Mouse (Mus musculus) adipocyte (in vitro differentiated cells): ENCODE results near the gene Inafm2.
A peak's percentile ranks its signal among the peaks of the same experiment; 100 is the strongest.

Source experiments
- DNase-seq: peaks from one replicate; pipeline ENCODE4 v3.0.0-alpha.2; 2016; ENCODE audit warnings: low spot score

Gene Inafm2

GRCm38 (mm10) chr2:118783093-118783492 lies 37.5 kb downstream of the Inafm2 start:
- peak; percentile 90 for DNase-seq

DNA sequence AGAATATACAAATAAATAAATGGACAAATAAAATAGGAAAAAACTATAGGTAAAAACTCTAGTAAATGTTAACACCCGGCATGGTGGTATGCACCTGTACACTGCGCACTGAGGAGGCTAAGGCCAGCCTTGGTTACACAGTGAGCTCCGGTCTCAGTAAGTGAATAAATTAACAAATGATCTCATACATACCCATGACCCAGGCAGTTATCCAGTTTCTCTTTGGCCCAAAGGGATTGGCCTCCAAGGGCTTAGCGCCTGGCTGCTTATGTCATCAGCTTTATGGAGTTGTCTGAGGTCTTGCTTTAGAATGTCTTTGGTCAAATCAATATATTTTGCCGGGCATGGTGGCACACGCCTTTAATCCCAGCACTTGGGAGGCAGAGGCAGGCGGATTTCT lies 38.1 kb downstream of the Inafm2 start:
- DNase-seq, result peak; percentile 74

DNA sequence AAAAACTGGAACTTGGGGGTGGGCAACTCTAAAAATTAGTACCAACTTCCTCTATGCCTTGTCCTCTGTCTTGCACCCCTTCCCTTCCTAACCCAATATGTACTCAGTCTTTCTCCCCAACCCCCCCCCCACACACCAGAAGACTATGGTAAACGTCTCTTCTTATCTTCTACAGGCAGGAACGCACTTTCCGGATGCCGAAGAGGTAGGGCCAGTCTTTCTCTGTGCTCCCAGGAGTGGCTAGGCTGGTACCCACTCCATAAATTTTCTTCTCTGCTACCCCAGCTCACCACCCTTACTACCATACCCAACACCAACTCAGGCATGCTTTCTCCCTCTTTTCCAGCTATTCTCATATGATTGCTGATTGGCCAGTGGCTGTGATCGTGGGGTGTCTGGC lies 41.0 kb downstream of the Inafm2 start:
- no peak for DNase-seq

DNA sequence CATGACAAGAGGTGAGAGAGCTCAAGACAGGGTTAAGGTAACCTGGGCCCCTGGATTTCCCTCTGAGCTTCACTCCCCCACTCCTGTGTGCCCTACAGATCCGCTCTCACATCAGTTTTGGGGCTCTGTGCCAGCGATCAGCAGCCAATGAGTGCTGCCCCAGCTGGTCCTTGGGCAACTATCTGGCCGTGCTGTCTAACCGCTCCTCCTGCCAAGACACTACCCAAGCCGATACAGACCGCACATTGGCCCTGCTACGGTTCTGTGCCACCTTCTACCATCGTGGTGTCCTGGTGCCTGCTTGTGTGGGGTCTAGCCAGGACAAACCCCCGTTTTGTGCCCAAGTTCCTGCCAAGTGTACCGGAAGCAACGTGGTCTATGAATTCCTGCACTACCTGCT lies 43.9 kb downstream of the Inafm2 start:
- peak; percentile 77 for DNase-seq

DNA sequence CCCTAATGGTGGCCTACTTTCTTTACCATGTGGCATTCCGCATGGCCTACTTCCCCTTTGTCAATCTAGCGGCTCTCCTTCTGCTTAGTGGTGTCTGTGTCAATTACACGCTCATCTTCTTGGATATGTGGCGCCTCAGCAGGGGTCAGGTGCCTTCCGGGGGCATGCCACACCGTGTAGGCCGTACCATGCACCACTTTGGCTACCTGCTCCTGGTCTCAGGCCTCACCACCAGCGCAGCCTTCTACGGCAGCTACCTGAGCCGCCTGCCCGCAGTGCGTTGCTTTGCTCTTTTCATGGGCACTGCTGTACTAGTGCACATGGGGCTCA lies 44.6 kb downstream of the Inafm2 start:
- no peak for DNase-seq

DNA sequence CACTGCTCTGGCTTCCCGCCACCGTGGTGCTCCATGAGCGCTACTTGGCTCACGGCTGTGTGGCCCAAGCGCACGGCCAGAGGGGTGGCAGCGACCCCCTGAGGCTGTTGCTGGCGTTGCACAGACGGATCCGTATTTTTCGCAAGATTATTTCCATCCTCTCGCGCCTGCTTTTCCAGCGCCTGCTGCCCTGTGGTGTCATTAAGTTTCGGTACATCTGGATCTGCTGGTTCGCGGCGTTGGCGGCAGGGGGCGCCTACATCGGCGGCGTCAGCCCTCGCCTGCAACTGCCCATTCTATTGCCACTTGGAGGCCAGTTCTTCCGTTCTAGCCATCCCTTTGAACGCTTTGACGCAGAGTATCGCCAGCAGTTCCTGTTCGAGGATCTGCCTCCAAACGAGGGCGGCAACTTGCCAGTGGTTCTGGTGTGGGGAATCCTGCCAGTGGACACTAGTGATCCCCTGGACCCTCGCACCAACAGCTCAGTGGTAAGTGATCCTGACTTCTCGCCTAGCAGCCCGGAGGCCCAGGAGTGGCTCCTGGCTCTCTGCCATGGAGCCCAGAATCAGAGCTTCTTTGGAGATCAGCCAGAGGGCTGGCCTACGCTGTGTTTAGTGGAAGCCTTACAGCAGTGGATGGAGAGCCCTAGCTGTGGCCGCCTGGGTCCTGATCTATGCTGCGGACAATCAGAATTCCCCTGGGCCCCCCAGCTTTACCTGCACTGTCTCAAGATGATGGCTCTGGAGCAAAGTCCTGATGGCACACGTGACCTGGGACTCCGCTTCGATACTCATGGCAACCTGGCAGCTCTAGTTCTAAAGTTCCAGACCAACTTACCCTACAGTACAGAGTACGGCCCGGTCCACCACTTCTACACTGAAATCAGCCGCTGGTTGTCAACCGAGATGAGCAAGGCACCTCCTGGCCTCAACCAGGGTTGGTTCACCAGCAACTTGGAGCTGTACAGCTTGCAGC lies 45.3 kb downstream of the Inafm2 start:
- DNase-seq, result peak; percentile 44

DNA sequence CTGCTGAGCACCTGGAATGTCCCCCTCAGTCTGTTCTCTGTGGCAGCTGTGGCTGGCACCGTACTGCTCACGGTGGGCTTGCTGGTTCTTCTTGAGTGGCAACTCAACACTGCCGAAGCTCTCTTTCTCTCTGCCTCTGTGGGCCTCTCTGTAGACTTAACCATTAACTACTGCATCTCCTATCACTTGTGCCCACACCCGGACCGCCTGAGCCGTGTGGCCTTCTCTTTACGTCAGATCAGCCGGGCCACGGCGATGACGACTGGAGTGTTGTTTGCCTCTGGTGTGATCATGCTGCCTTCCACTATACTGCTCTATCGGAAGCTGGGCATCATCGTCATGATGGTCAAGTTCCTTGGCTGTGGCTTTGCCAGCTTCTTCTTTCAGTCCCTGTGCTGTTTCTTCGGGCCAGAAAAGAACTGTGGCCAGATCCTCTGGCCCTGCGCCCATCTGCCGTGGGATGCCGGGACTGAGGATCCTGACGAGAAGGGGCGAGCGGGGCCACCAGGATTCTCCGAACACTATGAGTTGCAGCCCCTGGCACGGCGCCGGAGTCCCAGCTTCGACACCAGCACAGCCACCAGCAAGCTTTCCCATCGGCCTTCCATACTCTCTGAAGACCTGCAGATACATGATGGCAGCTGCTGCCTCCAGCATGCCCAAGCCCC lies 46.2 kb downstream of the Inafm2 start:
- DNase-seq, result no peak

DNA sequence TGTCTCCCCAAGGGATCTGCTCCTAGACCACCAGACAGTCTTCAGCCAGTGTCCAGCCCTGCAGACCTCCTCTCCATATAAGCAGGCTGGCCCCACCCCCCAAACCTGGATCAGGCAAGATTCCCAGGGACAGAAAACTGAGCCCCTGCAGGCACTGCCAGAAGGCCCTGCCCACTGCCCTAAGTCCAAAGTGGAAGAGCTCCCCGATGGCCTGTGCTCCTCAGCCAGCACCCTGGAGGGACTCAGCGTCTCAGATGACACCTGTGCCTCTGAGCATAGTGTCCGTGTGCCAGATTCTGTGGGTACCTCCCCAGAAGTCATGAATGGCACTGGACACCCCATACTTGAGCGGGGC lies 46.7 kb downstream of the Inafm2 start:
- DNase-seq, result no peak

DNA sequence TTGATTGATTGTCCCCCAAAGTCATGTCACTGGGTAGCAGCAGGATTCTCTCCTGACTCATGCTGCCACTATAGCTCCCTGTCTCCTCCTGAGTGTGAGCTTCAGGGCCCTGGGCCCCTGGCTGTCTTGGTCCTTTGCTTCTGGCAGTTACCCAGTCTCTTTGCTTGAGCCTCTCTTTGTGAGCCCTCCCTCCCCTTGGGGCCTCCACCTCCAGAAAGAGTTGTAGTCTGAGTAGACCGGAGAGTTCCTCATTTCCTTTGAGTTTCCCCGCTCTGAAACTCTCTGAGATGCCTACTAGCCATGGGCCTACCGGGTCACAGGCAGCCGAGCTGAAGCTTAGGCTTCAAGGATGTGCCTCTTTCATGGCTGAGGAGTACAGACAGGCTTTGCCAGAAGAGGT lies 48.1 kb downstream of the Inafm2 start:
- no peak for DNase-seq
